Mouse (Mus musculus) Patski (cell line): ENCODE results near the gene Psmd11. TPM values are rescaled to one million over a fixed set of nuclear protein-coding genes. Genes with fewer than 3 reads are reported as not detected.

Source experiments
- ATAC-seq: fragments of 100-300 bp; one replicate; pipeline ENCODE4 v1.8.0; 2021
- CTCF ChIA-PET: fragments of 350-600 bp; sonication (Branson Sonifier 250); formaldehyde crosslinking; loops from one replicate; lab custom pipeline; 2022; ENCODE audit warnings: inconsistent platforms; lab: Charles Lee
- POLR2A ChIA-PET: fragments of 350-600 bp; sonication (Branson Sonifier 250); formaldehyde crosslinking; loops from one replicate; lab custom pipeline; 2022; ENCODE audit warnings: antibody characterized with exemption, inconsistent platforms; lab: Charles Lee
- DNase-seq: peaks from one replicate; pipeline ENCODE4 v3.0.0-alpha.2; 2011; ENCODE audit warnings: low read depth, low spot score
- H3K27me3 ChIP-seq: fragments of 371-371 bp; one replicate; pipeline ENCODE4 v1.5.1; 2021
- CTCF ChIP-seq: fragments of 100-300 bp; IDR thresholded peaks from one replicate; pipeline ENCODE4 v1.5.1; 2021
- in situ Hi-C: fragments of 300-500 bp; cut with MboI; formaldehyde crosslinking; loops from 3 replicates; pipeline ENCODE4 v1.11.1; 2018; ENCODE audit warnings: low pct_unique_long_range_greater_than_20kb, mixed read lengths
- polyA plus RNA-seq: library from polyadenylated mRNA; unstranded; gene quantifications from one replicate; pipeline ENCODE4 v1.2.3, GENCODE M21; 2021

The Psmd11 gene
- polyA plus RNA-seq, 1 experiment from 2014 or later, result 133 TPM

GRCm38 (mm10) chr11:80481409-80482050 lies 53.1 kb downstream of the Psmd11 start:
- CTCF ChIA-PET, result interaction anchor here (1.5 kb wide), 1 partner anchor 42 kb away, joined by 3 read pairs; no protein-coding TSS in a partner anchor
- H3K27me3 ChIP-seq, result no peaks in the 10 kb centered on the region
- no peak for TF ChIP-seq CTCF
- in situ Hi-C loops, result no loop called here
- ATAC-seq (no peak), DNase-seq (no peak)
- POLR2A ChIA-PET, result no interaction called here

GRCm38 (mm10) chr11:80482347-80482746 lies 53.9 kb downstream of the Psmd11 start:
- POLR2A ChIA-PET, result no interaction called here

GRCm38 (mm10) chr11:80482921-80483320 lies 54.5 kb downstream of the Psmd11 start:
- TF ChIP-seq CTCF, result no peak
- ATAC-seq (no peak), DNase-seq (no peak)
- CTCF ChIA-PET, result no interaction called here
- in situ Hi-C loops, result no loop called here
- no peaks in the 10 kb centered on the region for H3K27me3 ChIP-seq
- POLR2A ChIA-PET, result no interaction called here

More at GRCm38 (mm10) chr11:80482347-80482746, 53.9 kb downstream of the Psmd11 start:
- in situ Hi-C loops, result no loop called here
- H3K27me3 ChIP-seq, result no peaks in the 10 kb centered on the region
- no peak for TF ChIP-seq CTCF
- CTCF ChIA-PET, result no interaction called here
- no peak for DNase-seq
- no peak for ATAC-seq

GRCm38 (mm10) chr11:80483536-80484067 lies 55.2 kb downstream of the Psmd11 start:
- no peak for DNase-seq
- H3K27me3 ChIP-seq, result no peaks in the 10 kb centered on the region
- ChIA-PET CTCF (no interaction called here), POLR2A (no interaction called here)
- in situ Hi-C loops, result no loop called here
- no peak for TF ChIP-seq CTCF
- ATAC-seq, result no peak

GRCm38 (mm10) chr11:80484191-80484791 lies 55.9 kb downstream of the Psmd11 start:
- DNase-seq (peak; percentile 67), ATAC-seq (peak; percentile 82)
- CTCF ChIA-PET, result no interaction called here
- in situ Hi-C loops, result no loop called here
- no peak for TF ChIP-seq CTCF
- H3K27me3 ChIP-seq, result no peaks in the 10 kb centered on the region
- POLR2A ChIA-PET, result no interaction called here

- ChIA-PET POLR2A (no interaction called here), CTCF (no interaction called here)
- in situ Hi-C loops, result no loop called here
- TF ChIP-seq CTCF, result no peak
- no peaks in the 10 kb centered on the region for H3K27me3 ChIP-seq
- ATAC-seq, result no peak
- no peak for DNase-seq
Observed at GRCm38 (mm10) chr11:80485120-80485551, 56.7 kb downstream of the Psmd11 start.

- no peak for TF ChIP-seq CTCF
- in situ Hi-C loops, result no loop called here
- ChIA-PET CTCF (no interaction called here), POLR2A (no interaction called here)
- H3K27me3 ChIP-seq, result no peaks in the 10 kb centered on the region
- no peak for DNase-seq
- ATAC-seq, result no peak
Observed at GRCm38 (mm10) chr11:80485622-80486206, 57.3 kb downstream of the Psmd11 start.

- ChIA-PET POLR2A (no interaction called here), CTCF (no interaction called here)
- H3K27me3 ChIP-seq, result no peaks in the 10 kb centered on the region
- DNase-seq (no peak), ATAC-seq (no peak)
- no peak for TF ChIP-seq CTCF
- in situ Hi-C loops, result no loop called here
Observed at GRCm38 (mm10) chr11:80487904-80488587, 59.6 kb downstream of the Psmd11 start.

- ATAC-seq (no peak), DNase-seq (no peak)
- in situ Hi-C loops, result no loop called here
- TF ChIP-seq CTCF, result no peak
- H3K27me3 ChIP-seq, result no peaks in the 10 kb centered on the region
- ChIA-PET POLR2A (no interaction called here), CTCF (no interaction called here)
Observed at GRCm38 (mm10) chr11:80489172-80489881, 60.9 kb downstream of the Psmd11 start.

GRCm38 (mm10) chr11:80489882-80490196 lies 61.4 kb downstream of the Psmd11 start:
- POLR2A ChIA-PET, result no interaction called here

More at GRCm38 (mm10) chr11:80489882-80490196, 61.4 kb downstream of the Psmd11 start:
- in situ Hi-C loops, result no loop called here
- no peaks in the 10 kb centered on the region for H3K27me3 ChIP-seq
- DNase-seq, result no peak
- TF ChIP-seq CTCF, result no peak
- CTCF ChIA-PET, result no interaction called here
- ATAC-seq, result peak; percentile 31
